Mouse (Mus musculus): ENCODE data around the gene Lig1.
"Not testable (repeated sequence)": the region's sequence is repeated elsewhere in the genome, so short reads cannot be mapped to it uniquely, and the experiment has no call there.

Gene Lig1

DNA sequence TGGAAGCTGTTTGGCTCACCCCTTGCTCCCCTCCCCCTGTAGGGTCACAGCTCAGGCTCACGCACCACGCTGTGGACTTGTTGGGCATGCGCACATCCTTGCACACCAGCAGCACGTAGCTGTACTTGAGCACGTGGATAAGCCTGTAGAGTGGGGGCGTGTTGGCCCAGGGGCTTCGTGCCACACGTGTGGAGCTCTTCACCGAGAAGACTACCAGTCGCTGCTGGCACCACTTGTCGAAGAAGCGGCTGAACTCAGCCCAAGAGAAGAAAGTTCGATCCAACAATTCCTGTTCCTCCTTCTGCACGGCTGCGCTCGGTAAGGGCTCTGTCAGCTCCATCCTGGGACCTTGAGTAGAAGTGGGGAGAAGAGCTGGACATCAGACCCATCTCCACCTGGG, at the start of gene Lig1:
Lig1 (plus strand) TSS at position 203 of the 400 bp plus-strand sequence.
- DNase-seq, result no peak

DNA sequence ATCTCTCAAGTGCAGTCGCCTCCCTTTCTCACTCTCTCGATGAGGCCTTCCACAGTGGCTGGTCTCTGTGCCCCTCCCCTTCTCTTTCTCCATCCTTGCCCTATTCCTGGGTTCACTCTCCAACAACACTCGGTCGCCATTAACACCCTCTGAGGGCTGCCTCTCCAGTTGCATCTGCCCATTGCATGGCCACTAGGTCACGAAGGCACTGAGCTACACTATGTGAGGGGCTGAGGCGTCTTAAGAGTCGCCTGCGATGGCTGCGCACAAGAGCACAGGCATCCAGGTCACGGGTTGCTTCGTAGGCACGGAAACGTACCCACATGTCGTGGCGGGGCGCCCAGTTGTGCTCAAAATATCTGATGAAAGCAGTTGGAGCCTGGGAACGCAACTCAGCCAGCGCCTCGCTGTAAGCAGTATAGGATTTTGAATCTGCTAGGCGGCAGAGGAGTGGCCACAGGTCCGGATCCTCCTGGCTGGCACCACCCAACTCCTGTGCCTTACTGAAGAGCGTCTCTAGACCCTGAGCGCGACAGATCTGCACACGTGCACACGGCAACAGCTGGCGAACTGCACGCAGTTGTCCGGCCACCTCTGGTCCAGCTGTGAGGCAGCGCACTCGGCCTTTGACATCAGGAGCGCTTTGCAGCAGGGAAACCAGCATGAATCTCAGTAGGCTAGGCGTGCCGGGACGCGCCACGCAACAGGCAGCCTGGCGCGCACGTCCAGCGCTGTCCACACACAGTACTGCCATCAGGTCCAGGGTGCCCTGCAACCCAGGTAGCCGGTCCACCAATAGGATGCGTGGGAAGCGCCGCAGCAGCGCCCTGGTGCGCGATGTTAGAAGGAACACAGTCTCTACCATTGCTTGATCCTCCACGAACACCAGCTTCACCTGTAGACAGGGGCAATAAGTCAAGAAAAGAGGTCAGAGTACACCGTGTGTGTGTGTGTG, 16.1 kb upstream of the Lig1 start:
- DNase-seq, result no peak

DNA sequence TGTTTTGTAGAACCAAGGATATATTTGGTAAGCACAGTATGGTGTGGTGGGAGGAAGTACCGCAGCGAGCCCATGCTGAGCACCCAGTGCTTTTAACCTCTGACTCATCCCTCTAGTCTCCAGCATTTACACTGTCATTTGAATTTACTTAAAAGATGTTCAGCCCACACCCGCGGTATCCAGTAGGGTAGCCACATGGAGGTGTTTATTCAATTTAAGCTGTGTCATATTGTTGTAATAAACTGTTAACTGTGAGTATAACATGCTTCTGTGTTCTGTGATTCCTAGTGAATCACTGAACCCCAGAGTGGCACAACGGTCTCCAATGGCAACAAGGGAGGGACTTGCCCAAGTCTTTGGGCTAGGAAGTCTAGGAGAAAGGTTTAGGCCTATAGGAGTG, 13.2 kb upstream of the Lig1 start:
- DNase-seq, result no peak

DNA sequence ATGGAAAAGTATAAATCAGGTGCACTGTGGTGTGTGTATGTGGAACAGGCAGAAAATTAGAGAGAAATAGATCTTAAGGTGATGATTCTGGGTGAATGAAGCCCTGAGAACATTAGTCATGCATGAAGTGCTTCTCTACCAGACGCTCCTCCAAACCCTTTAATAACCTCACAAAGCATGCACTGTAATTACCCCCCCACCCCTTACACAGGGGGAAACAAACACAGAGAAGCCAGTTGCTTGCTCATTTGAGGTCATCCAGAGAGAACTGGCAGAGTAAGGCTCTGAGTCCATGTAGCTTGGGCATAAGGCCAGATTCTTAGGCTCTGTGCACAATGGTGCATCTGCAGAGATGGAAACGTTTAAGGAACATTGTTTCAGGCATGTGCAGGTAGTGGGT, 12.7 kb upstream of the Lig1 start:
- DNase-seq, result no peak

DNA sequence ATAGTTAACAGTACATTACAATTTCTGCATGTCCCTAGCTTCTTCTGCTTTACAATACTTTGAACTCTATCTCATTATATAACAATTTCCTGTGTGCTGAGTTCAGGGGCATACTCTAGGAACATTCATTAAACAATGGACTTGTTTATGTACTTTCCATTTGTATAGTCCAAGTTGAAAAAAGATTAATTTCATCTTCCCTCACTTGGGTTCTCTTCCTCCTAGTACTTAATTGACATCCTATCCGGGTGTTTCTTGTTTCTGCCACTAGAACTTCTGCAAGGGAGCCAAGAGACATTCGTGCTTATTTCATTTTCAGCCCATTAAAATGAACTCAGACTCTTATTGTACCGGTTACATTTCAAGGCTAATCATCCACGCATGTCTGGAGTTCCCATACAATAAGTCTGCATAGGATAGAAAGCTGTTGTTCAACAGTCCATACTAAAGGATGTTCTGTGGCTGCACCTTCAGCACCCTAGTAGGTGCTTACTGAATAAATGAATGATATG, 8.3 kb upstream of the Lig1 start:
- peak; percentile 43 for DNase-seq

DNA sequence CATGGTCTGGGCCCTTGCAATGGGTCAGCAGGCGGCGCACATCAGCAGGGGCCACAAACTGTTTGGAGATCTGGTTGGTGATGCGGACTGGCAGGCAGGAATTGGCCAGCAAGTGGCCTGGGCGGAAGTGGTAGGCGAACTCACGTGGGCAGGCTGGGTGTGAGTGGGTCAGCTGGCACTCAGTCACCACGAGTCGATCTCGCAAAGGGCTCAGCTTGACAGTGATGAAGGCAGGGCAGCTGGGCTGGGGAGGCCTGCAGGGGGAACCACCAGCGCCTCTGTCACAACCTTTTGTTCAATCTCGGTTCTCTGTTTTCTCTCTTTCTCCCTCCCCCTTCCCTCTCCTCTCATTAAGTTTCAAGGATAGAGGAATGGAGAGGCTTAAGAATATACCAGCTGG, 7.7 kb upstream of the Lig1 start:
- DNase-seq, result peak; percentile 43

DNA sequence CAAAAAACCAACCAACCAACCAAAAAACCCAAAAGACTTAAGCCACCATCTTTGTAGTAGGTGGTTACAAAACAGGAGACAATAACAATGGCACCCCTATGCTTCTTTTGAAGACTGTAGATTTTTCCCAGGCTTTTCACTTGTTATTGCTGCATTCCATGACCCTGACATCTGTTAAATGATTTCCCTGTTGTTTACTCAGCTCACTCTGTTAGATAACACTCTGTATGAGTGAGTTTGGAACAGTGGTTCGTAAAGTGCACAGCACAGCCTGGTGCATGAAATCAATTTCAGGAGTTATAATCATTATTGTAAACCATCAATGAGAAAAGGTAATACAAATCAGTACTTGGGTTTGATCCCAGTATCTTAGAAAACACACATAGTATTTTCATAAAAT, 5.4 kb upstream of the Lig1 start:
- DNase-seq, result no peak

DNA sequence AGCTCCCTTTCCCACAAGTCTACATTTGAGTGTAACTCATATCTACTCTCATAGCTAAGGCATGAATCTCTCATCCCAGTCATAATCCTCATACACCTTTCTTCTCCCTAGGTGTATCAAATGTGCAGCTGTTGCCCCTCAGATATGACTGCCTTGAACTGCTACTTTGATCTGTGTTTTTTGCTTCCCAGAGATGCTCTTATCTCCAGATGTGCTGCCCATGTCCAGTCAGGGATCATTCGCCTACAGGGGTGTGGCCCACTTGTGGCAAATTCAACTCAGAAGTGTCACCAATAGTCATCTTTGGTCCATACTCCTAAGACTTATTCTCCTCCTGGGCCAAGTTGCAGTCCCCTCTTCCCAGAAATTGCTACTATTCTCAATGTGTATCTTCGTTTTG, 750 bp downstream of the Lig1 start:
- DNase-seq, result no peak

DNA sequence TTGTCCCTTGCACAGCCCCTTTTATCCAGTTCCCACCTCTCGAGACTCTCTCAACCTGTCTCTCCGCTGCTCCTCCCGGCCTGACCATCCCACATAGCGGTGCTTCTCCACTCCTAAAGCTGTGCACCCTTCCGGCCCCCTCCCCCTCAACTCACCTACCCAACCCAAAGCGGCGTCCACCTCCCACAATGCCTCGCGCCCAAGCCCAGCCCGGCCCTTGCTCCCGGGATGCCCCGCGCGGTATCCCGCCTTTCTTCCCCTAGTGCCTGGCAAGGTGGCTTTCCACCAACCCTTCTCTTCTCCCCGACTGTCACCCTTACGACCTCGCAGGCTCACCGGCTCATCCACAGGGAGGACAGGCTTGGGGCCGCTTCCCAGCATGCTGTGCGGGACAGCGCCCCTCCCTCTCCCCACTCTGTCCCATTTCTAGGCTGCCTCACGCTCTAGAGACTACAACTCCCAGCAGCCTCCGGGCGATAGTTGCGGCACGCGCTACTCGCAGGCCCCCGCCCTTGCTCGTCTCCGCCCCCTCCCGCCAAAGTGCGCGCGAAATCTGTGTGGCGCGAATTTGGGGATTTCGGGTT, 1.3 kb downstream of the Lig1 start, which contains the start of gene Zswim9:
Zswim9 (minus strand) TSS at position 414 of the 584 bp plus-strand sequence.
- DNase-seq, result peak; percentile 96

DNA sequence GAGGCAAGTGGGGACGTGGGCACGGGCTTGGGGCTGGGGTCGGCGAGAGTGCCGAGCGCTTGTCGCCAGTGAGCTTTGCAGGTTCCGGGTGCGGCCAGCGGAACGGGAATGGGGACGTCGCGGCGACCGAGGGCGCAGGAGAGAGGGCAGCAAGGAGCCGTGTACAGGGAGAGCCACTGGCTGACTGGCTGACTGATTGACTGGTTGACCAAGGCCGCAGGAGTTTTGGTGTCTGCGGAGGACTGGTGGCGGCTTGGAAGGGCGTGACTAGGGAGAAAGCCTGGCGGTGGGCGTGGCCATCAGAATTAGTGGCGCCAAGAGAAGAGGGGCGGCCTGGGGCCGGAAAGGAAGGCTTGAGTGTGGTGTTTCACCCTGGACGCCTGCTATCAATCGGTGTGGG, 1.9 kb downstream of the Lig1 start:
- not testable (repeated sequence) for DNase-seq

DNA sequence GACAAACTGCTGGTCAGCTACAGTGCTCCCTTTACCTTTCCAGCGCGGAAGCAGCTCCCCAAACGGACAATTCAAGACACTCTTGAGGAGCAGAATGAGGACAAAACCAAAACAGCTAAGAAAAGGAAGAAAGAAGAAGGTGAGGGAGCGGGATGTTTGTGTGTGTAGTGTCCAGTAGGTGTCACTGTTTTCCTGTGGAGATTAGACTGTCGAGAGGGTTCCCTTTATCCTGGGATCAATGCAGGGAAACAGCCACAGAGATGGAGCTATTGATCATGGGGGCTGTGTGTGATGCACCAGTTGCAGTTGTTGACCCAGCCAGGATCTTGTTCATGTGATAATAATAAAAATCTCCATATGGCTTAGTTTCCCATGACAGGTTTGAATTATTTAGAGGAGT, 11.5 kb downstream of the Lig1 start:
- peak; percentile 6 for DNase-seq

DNA sequence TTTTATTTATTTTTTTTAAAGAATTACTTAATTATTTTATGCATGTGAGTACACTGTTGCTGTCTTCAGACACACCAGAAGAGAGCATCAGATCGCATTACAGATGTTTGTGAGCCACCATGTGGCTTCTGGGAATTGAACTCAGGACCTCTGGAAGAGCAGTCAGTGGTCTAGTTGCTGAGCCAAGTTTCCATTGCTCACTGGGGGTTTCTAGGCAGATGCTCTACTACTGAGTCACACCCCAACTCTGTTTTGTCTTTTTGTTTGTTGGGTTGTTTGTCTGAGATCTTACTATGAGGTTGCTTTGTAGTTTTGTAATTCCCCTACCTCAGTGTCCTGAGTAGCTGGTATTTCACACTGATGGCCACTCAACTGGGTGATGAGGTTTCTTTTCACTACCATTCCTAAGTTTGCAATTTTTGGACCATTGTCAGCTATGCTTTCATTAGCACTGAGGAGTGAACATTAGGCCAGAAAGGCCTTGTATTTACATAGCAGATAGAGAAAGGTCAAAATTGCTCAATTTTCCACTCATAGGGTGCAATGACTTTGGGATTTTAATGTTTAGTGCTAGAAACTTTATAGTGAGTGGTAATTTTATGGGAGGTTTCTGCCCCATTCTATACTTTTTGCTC, 13.1 kb downstream of the Lig1 start:
- DNase-seq, result no peak

DNA sequence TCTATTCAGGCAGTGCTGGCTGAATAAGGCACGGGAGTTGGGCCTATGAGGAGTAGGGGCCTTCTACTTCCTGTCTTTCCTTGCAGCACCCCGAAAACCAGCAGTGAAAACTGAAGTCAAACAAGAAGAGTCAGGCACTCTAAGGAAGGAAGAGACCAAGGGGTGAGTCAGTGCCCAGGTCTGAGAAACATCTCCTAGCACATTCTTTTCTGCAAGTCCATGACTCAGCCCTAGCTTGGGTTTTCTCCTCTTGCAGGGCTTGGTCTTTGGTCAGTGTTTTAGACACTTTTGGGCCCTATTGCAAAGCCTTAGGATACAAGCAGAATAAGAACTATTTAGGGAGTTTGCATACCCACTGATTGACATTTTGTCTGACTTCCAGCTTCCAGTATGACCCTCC, 14.3 kb downstream of the Lig1 start:
- no peak for DNase-seq

DNA sequence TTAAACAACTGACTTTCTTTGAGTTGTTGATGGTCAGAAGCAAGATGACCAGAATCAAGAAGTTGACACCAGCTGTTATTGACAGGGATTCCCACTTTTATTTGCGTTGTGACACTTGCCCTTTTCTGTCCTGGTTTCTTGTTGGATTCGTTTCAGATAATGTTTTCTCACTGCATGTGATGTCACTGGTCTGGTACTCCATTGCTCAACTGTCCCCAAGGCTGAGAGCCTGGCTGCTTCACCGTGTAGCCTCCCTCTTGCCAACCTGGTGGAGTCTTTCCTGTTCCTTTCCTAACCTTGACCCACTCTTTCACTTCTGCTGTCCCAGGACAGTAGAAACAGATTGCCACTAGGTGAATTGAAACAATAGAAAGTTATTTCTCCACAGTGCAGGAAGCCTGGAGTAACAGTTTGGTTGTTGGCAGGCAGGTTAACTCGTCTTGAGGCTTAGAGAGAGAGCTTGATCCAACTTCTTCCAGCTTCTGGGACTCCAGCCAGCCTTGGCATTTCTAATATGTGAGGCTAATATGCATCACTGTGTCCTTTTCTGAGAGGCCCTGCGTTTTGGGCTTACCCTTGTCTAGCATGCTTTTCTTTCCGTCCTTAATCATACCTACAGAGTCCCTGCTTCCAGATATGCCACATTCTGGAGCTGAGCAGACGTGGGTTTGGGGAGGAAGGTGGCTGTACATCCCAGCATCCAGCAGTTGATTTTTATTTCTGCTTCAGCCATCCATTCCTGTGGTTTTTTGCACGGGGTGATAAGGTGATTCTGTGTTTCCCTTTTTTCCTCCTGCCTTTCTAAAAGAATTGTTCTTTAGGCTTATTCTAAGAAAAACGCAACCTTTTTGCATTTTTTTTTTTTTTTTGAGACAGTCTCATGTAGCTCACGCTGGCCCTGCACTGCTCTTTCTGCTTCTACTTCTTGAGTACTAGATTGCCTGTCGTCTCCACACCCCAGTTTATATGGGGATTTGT, 17.1 kb downstream of the Lig1 start:
- no peak for DNase-seq

DNA sequence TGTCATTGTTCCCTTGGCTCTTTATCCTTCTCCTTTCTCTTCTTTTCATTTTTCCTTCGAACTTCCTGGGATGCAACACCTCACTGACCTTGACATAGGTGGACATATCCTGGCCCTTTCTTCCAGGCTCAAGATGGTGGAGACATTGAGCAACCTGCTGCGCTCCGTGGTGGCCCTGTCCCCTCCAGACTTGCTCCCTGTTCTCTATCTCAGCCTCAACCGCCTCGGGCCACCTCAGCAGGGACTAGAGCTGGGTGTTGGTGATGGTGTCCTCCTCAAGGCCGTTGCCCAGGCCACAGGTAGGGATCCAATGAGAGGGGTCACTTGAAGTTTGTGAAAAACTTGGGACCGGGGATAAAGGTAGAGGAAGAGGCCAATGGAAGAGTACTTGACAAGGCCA, 18.2 kb downstream of the Lig1 start:
- no peak for DNase-seq

DNA sequence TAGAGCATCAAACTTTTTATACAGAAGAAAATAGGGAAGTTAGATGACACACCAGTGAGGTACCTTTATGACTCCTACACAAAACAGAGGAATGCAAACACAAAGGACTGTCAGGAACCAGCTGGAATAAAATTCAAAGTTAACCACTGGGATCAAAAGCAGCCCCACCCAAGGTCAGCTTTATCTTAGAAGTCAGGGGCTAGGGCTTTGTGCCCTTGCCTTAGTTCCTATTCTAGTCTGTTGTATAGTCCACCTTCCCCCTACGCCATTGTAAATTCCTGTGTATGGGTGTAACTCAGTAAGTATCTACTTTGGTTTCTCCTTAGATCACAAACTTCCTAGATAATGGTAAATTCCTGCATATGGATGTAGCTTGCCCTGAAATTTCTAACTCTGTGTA, 20.6 kb downstream of the Lig1 start:
- no peak for DNase-seq

DNA sequence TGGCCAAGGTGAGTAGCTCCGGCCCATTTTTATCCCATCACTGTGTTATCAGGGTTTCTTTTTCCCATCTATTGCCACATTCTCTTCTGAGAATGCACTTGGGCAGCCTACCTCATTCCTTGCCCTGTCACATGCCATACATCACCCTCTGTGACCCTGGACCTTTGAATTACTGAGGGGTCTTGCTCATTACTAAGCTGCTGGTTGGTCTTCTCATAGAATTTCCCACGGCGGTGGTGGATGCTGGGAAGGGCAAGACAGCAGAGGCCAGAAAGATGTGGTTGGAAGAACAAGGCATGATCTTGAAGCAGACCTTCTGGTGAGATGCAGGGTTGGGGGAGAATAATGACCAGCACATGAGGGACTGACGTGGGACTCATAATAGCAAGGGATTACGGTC, 21.7 kb downstream of the Lig1 start:
- no peak for DNase-seq

DNA sequence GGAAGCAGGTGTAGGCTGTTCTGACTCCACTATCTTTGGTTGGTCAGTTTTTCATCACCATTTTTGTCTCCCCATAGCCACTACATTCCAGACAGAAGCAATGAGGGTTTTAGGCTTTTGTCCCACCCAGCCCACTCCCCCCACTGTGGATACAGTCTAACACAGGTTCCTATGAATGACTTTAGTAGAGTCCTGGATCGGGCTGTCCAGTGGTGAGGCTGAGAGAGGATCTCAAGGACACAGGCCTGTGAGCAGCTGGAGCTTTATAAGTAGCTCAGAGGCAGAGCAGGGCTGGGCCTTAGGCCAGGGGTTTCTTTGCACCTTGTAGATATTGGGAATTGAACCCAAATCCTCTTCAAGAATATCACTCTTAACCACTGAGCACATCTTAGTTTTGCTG, 24.6 kb downstream of the Lig1 start:
- DNase-seq, result no peak

DNA sequence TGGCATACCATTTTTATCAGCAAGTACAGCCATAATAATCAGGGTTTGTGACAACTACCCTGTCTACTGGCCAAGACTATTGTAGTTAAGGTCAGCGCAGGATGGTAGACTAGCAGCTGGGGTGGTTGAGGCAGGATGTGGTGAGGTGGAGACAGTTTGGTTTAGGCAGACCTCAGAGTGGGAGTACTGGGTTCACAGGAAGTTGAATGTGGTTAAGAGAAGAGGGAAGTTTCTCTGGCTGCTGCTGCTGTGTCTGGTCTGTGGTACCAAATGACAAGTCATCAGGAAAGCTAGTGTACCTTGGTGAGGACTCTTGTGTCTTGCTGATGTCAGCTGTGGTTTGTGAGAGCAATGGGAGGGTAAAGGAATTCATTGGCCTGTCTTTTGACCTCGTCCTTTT, 25.7 kb downstream of the Lig1 start:
- no peak for DNase-seq

DNA sequence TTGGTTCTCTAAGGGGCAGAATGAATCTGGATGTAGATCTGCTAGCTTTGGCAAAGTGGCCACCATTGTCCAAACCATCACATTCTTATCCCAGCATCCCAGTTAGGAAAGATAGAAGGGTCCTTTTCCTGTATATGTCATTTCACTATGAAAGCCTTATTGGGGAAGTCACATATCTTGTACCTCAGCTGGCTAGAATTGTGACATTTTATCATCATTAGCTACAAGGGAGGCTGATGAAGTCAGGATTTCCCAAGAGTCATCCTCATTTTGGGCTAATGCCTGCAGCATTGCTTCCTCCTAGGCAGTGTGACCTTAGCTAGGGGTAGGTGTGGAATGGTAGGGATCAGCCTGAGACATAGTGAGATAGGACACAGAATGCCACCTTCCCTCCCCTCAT, 26.3 kb downstream of the Lig1 start:
- no peak for DNase-seq

DNA sequence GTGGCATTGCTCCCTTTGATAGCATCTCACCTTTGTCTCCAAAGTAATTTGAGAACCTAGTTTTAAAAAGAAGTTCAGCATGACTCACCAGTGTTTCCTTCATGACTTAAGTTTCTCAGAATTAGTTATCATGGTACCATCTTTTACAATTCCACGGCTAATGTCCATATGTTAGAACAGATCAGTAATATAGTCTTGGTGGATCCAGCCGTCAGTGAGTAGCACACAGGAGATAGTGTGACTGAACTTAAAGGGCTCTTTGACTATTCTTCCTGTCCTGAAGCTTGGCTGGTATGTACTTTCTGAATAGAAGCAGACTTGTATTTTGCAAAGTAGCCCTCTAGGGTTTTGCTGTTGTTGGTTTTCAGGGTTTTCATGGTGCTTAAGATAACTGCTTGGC, 32.3 kb downstream of the Lig1 start:
- no peak for DNase-seq

DNA sequence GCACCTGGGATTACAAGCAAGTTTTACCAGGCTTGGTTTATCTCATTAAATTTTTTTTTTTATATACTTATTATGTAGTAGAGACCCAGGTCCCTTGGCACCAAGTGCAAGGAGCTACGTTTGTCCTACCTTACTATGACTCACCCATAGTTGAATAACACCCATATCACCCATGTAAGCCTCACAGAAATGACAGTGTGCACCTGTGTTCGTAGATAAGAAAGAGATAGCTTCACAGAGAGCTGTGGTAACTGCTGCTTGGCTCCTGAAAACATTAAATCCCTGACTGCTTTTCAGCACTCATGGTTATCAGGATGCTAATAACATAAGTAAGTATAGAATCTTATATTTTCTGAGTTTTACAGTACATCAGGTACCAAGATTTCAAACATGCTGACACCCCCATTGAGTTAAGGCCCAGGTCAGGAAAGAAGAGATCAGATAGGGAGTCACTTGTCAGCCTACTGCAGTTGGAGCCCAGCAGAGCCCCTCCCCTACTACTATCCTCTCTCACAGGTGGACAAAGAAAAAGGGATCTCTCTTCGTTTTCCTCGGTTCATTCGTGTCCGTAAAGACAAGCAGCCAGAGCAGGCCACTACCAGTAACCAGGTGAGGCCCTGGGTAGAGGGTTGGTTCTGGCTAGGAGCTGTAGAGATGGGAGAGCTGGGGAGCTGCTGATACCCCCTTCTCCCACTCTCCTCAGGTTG, 33.6 kb downstream of the Lig1 start:
- DNase-seq, result no peak

Measured in lung, postnatal 10 days (tissue).